Mouse (Mus musculus) thymus, postnatal 14 days (tissue): ENCODE results near the gene Add1.
A peak's percentile ranks its signal among the peaks of the same experiment; 100 is the strongest.
"Not testable (repeated sequence)": the region's sequence is repeated elsewhere in the genome, so short reads cannot be mapped to it uniquely, and the experiment has no call there.

Experiments
- DNase-seq: peaks from one replicate; pipeline ENCODE4 v3.0.0; 2021

Gene Add1

DNA sequence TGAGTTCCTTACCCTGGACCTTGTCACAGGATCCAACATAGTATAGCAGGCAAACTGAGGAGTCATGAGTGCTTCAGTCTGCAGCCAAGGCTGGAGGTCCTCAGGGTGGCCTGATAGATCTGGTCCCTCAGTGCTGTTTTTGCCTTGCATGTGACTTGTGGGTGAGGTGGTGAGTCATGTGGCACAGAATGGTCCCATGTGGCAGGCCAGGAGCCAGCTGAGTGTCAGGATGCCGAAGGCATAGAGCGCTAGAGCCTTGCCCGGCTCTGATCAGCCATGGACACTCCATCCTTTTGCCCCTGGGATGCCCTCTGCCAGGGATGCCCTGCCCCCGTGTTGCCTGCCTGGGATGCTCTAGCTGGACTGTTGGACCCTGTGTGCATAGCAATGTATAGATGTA is 21.6 kb upstream of the Add1 start:
- no peak for DNase-seq

DNA sequence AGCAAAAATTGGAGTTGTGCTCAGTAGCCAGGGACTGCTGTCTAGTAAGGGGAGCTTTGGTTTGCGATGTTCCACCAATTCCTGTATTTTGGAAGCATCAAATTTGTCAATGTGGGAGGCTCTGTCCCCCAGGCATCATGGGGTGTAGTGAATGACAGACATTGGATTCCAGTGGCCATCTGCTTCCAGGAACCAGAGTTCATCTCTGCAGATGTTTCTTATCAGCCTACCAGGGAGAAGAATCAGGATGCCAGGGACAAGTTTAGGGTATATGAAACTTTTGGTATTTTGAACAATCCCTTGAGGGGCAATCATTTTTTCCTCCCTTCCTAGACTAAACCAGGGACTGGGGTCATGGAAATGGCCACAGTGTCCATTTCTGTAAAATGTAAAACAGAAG is 9.6 kb upstream of the Add1 start:
- no peak for DNase-seq

DNA sequence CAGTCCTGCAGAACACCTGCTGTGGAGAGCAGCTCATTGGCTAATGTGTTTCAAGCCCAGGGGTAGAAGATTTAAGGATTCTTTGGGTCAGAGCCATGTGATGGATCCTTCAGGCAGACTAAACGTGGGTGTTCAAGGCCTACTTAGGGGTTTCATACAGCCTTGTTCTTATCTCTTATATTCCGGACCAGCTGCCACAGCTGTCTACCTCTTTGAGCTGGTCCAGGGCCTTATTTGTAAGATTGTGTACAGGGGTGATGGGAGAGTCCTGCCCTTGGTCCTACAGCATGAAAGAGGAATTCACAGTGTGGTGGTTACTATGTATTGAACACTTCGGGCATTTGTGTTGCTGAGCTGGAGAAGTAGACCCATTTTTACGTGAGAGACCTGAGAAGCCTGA is 9.2 kb upstream of the Add1 start:
- DNase-seq, result no peak

DNA sequence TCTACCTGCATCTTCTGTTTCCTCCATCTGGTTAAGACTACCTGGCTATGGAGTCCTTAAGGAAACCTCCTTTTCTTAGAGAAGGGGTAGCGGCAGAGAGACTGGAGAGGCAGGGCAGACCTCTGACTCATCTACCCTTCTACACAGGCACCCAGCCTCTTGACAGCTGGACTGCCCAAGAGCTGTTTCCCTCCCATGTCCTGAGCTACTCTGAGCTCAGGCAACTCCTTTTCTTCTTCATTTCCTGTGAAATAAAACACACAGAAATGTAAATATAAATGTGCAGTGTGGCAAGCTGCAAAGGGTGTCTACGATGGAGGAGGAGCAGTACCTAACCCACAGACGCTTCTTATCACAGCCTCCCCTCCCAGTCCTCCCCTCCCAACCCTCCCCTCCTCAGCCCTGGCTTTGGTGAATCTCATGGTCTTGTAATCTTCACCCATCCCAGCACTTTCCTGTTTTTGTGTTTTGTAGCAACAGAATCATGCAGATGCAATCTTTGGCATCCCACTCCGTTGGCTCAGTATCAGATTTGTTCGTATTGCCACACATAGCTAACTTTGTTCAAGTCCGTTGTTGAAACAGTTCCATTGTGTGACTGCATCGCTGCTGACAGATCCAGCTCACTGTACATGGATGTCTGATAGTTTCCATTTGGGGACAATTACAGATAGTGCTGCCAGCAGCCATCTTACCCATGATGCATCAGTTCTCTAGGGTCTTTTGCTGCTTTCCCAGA is 7.8 kb upstream of the Add1 start:
- no peak for DNase-seq

DNA sequence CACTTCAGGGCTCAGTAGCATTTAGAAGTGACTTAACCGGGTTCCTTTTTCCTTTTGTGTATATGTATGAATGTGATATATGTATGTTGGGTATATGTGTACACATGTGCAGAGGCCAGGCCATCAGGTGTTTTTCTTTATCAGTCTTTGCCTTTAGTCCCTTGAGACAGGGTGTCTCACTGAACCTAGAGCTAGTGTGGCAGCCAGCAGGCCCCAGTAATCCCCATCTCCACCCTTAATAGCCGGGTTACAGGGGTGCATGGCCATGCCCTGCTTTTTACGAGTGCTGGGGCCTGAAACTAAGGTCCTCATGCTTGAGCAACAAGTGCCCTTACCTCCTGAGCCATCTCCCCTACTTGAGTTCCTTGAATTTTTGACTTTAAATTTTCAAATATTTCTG is 1.9 kb upstream of the Add1 start:
- no peak for DNase-seq

DNA sequence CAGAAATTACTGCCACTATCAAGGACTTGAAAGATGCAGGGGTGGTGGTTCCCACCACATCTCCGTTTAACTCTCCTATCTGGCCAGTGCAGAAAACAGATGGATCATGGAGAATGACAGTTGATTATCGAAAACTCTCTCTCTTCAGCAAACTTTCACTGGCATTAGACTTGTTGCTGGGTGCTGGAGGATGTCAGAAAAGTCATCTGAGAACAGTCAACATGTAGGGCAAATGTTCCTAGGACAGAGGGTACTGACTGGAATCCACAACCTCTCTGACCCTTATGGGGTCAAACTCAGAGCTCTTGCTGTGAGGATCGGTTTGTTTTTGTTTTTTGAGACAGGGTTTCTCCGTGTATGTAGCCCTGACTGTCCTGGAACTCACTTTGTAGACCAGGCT is 896 bp upstream of the Add1 start:
- DNase-seq, result not testable (repeated sequence)

DNA sequence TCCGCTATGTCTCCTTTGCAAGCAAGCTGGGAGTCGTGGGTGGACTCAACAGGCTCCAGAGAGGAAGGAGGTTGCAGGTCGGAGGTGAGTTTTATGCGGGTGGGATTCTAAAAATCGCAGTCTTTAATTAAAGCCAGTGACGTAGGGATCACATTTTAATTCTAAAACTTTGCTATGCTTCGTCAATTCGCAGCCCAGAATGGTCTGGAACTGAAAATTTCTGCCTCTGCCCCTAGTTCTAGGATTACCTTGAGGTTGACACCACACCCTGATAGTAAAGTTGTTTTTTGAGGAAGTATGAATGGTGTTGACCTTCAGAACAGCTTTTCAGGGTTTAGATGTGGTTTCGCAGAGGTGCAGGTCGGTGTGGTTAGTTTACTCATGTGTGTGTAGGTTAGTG is 1.3 kb downstream of the Add1 start:
- peak; percentile 16 for DNase-seq

DNA sequence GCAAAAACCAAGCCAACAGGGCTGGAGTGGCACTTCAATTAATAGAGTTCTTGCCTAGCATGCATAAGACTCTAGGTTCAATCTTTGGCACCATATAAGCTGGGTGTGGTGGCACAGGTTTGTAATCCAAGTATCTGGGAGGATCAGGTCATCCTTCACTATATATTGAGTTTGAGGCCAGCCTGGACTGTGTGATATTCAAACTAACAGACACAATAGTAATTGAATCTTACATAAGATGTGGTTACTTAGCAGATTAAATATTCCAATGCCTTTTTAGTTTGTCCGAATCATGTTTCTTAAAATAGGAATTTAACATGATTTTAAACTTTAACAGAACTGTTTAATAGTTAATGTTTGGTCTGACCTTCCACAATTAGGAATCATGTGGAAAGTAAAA is 2.8 kb downstream of the Add1 start:
- DNase-seq, result no peak

DNA sequence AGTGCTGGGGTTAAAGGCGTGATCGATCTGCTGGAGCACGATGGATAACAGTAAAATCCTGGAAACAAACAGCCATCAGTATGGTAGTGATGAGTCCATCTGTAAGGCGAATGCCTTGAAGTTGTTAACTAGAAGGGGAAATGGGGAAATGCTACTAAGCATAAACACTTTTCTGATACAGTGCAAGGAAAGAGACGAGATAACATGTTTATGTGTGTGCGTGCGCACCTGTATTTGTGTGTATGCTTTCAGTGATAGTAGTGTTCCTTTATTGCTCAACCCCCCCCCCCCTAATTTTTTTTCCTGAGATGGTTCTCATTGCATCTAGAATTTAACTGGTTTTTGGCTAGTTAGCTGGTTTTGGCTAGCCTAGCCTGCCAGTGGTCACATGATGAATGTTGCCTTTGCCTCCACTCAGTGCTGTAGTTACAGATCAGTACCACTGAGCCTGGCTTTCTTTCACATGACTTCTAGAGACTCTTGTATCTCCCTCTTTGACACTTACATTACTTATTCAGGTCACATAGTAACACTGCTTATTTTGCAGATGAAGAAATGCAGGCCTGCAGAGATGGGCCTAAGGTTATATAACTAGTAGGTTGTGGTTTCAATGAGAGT is 4.7 kb downstream of the Add1 start:
- DNase-seq, result no peak

DNA sequence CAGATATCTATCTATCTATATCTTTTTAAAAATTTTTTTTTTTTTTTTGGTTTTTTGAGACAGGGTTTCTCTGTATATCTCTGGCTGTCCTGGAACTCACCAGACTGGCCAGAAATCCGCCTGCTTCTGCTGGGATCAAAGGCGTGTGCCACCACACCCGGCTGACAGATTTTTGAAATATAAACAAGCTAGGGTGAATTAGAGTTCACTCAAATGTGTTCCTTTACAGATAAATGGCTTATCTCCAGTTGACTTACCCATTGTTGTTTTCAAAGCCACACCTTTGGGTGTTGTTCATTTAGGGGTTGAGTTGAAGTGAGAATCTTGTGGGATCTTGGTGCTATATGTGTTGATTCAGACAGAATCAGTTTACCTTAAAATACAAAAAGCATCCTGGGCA is 5.9 kb downstream of the Add1 start:
- no peak for DNase-seq

DNA sequence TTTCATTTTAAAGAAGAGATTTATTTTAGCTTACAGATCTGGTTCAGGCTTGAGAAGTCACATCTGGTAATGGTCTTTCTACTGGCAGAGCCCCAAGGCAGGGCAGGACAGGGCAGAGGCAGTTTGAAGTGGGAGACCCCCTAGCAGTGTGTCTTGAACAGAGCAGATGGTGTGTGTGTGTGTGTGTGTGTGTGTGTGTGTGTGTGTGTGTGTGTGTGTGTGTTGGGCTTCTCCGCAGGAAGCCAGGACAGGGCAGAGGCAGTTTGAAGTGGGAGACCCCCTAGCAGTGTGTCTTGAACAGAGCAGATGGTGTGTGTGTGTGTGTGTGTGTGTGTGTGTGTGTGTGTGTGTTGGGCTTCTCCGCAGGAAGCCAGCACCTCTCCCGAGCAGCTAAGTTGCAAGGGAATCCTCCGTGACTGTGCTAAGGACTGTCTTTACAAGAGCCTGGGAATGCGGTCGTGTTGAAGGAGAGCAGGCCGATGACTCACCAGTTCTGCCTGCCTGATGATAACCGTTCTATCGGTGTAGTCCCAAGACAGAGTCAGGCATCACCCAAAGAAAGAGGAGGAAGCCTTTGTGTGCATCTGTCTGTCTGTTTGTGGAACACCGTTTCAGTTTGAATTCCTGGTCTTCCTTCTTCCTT is 8.3 kb downstream of the Add1 start:
- DNase-seq, result not testable (repeated sequence)

DNA sequence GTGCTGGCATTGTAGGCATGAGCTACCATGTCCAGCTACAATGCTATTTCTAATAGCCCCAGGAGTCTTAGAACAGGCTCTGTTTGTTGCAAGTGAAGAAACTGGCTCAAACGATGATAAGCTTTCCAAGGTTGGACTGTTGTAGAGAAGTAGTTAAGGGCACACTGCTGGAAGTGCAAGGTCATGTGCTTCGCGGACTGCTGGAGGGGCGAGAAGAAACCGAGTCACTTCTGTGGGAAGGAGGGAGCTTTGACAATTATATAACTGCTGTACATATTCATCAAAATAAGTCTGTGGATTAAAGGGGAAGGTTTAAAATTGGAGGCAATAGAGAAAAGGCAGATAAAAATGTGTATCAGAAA is 8.8 kb downstream of the Add1 start:
- no peak for DNase-seq

DNA sequence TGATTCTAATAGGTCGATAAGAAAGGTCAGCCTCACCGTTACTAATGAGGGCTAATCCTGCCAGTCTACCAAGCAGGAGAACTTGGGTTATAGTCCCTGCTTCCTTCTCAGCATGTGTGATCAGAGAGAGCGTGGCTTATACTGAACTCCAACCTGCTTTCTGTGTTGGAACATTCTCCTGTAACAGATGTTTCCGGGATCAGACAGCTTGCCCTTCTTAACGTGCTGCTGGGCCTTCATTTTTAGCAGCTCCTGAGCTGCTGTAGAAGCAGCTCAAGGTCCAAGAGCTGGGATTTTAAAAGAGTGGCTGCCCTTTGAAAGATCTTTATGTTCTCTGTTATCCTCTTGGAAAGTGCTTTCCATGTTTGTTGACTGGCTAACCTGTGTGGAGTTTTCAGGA is 11.8 kb downstream of the Add1 start:
- DNase-seq, result no peak

DNA sequence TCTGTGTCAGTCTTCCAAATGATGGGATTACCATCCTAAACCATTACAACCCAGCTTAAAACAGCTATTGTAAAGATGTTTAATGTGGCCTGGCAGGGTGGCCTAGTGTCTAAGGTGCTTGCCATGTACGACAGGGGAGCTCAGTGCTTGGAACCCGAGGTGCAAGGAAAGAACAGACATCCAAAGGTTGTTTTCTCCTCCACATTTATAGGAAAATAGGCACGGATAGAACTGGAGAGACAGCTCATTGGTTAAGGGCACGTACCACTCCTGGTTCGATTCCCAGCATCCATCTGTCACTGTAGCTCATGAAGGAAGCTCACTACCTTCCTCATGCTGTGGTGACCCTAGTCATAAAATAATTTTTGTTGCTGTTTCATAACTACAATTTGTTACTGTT is 14.4 kb downstream of the Add1 start:
- no peak for DNase-seq

DNA sequence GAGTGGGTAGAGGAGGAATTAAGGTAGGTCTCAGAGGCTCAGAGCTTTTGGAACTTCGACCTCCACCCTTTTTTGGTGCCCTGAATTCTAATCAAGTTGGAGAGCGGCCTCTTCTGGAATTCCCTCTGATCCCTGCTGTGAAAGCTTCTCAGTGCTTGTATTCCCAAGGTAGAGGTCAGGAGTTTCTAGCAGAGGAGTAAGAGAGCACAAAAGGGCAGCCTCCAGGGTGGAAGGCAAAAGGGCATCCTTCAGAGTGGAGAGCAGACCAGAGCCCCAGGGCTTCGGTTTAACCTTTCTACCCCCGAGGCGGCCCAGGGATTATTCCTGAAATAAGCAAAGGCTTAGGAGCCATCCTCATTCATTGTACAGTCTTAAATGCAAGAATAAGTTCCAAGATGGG is 16.6 kb downstream of the Add1 start:
- DNase-seq, result no peak

DNA sequence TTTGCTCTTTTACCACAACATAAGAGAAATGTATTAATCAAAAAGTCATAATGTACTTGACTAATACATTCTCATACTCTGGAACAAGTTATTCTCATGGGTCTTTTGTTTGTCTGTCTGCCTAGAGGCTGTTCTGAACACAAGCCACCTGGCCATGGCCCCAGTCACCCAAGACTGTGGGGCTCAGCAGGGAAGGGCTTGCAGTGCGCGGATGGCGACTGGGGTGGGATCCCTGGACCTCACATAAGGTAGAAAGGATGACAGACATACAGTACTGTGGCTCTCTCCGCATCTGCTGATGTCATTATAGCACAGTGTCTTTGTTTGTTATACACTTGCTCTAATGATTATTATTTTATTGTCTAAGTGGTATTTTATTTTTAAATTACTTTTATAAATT is 17.2 kb downstream of the Add1 start:
- DNase-seq, result no peak

DNA sequence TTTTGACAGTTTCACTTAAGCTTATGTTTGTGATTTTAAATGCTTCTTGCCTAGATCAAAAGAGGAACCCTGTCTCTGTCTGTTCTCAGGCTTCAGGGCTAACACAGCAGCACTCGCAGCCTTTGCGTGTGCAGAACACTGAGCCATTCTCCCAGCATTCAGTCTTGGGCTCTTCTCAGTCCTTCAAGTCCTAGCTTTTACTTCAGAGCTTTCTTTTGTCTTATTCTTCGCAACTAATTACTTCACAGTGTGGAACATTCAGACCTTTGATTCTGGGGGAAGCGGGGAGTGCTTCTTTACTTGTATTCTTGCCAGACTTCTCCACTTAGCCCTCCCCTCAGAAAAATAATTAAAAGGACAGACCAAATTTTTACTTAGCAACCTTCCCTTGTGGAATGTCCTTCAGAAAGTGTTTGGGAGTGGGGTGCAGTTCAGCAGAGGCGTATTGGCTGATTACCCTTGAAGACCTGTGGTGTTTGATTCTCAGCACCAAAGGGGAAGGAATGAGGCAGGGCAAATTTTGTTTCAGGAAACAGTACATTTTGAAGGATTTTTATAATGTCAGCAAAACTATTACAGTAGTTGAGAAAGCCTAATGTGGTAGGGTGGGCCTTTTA is 18.0 kb downstream of the Add1 start:
- no peak for DNase-seq

DNA sequence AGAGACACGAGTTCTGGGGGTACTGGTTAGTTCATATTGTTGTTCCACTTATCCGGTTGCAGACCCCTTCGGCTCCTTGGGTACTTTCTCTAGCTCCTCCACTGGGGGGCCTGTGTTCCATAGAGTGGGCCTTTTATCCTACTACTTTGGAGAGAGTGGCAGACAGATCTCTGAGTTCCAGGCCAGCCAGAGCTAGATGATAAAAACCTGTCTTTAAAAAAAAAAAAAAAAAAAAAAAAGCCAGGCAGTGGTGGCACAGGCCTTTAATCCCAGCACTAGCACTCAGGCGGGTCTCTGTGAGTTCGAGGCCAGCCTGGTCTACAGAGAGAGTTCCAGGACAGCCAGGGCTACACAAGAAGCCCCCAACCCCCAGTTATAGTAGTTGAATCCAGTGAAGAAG is 18.8 kb downstream of the Add1 start:
- DNase-seq, result not testable (repeated sequence)

DNA sequence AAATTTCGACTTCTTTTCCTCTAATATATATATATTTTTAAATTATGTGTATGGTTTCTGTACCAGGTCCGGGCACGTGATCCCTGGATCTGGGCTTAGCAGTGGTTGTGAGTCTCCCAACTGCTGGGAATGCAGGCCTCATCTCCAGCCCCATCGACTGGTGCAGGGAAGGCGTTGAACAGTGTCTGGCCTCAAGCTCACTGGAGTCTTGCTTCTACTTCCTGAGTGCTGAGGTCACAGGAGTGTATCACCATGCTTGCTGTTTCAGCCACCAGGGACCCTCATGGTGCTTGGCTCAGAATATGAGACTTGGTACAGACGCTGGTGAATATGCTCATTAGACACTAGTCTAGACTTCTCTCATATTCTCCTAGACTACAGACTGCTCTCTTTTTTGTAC is 19.2 kb downstream of the Add1 start:
- DNase-seq, result no peak

DNA sequence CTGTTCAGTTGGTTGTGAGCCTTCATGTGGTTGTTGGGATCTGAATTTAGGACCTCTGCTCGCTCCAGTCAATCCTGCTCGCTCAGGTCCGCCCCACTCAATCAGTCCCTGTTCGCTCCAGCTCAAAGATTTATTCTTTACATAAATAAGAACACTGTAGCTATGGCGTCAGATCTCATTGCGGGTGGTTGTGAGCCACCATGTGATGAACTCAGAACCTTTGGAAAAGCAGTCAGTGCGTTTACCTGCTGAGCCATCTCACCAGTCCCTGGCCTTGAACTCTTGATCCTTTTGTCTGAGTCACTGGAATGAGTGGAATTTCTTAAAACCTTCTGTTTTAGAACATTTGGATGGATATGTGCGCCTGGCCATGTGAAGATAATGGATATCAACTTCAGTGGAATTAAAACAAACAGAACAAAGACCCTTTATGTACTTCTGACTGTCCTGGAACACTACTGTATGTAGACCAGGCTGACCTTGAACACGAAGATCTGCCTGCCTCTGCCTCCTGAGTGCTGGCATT is 19.8 kb downstream of the Add1 start:
- DNase-seq, result no peak

DNA sequence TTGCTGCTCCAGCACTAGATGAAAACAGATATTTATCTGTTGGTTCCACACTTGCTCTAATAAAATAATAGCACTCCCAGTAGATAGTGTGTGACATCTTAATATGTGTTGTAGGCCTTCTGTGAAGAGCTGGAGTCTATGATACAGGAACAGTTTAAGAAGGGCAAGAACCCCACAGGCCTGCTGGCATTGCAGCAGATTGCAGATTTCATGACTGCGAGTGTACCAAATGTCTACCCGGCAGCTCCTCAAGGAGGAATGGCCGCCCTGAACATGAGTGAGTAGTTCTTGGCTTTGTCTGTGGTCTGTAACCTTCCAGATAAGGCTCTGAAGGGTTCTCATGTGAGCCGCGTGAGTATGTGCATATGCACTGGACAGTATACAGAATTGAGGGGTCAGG is 31.1 kb downstream of the Add1 start:
- no peak for DNase-seq

DNA sequence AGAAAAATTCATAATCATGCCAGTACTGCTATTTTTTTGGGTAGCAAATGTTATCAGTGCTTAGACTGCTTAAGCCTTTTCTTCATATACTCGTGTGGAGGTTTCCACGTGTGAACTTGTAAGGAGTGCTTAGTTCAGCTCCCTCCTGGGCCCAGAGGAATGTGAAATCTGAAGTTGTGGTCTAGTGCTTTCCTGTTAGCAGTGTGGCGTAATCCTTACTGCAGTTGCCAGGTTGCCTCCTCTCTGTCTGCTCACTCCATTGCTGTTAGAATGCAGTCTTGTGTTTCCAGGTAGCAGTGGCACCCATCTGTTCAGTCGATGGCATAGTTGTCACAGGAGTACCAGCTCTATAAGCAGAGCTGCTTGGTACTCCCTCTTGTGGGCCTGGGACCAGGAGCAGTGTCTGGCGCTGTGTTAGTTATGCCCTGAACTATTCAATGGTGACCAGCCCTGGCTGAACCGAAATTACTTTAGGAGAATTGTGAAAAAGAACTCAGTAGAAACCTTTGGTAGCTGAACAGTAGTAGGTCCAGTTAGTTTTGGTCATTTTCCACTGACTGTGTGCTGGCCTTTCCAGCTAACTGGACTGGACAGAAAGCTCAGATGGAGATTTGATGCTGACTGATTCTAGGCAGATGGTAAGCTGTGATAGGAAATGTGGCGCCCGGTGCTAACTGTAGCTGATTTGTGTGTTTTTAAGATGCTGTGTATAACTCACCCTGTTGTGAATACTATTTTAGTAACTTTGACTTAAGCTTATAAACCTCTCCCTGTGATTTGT is 33.8 kb downstream of the Add1 start:
- DNase-seq, result no peak

DNA sequence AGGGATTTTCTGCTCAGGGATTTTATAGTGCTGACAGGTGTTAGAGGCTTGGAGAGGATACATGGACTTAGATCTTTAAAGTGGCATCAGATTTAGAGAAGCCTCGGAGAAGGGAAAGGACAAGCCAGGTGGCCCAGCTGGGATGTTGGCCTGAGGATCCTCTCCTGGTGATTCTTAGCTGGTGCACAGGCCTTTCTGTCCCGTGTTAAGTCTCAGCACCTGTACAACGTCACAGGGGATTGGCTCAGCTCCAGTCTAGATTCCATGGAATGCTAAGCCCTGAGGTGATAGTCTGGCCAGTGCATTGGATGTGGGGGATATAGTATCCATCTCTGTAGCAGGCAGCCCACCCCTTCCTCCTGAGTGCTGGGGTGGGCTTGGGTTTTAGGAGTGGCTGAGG is 34.8 kb downstream of the Add1 start:
- DNase-seq, result no peak
